Mouse (Mus musculus) megakaryocyte-erythroid progenitor cell, adult 5-6 weeks (primary cell): ENCODE data around the gene C1galt1c1. TPM values are rescaled to one million over a fixed set of nuclear protein-coding genes. Genes with fewer than 3 reads are reported as not detected.

ENCODE experiments used
- ATAC-seq: replicated peaks from 2 replicates; pipeline ENCODE4 v1.8.0; 2016; ENCODE audit warnings: mild to moderate bottlenecking, inconsistent platforms; ENCODE audit not compliant: severe bottlenecking, poor library complexity, low FRiP score, low TSS enrichment
- total RNA-seq, 2 experiments: library from RNA; stranded (forward) in 1 of 2; stranded (reverse) in 1 of 2; fragments of 200-1000, 215-1000 nt in 1 of 2; fragments of >200 nt in 1 of 2; fragmentation: Nextera tagmentation in 1 of 2; gene quantifications; 2 replicates each; pipeline ENCODE4 v1.2.3; 2014 to 2017

Gene C1galt1c1
- total RNA-seq (2014; fragmentation: Nextera tagmentation) = 6.7 and 15.0 TPM in 2 replicates
- 26.8 and 32.2 TPM in 2 replicates for total RNA-seq (2017)

- ATAC-seq = peak; percentile 99
These were observed at the start of gene C1galt1c1 for GRCm38 (mm10) chrX:38634801-38635637. Gene C1galt1c1 (minus strand): TSS chrX:38635087.

- ATAC-seq = no peak
These were observed 47.1 kb upstream of the C1galt1c1 start for GRCm38 (mm10) chrX:38681972-38682371.

GRCm38 (mm10) chrX:38669111-38669903 lies 34.4 kb upstream of the C1galt1c1 start:
- no peak for ATAC-seq

- ATAC-seq = no peak
These were observed 21.5 kb upstream of the C1galt1c1 start for GRCm38 (mm10) chrX:38656206-38656883.

GRCm38 (mm10) chrX:38654681-38655080 lies 19.8 kb upstream of the C1galt1c1 start:
- ATAC-seq = no peak

GRCm38 (mm10) chrX:38653181-38653580 lies 18.3 kb upstream of the C1galt1c1 start:
- ATAC-seq = no peak

GRCm38 (mm10) chrX:38651167-38651566 lies 16.3 kb upstream of the C1galt1c1 start:
- ATAC-seq = no peak

GRCm38 (mm10) chrX:38650404-38651039 lies 15.6 kb upstream of the C1galt1c1 start:
- ATAC-seq = no peak

GRCm38 (mm10) chrX:38642183-38642582 lies 7.3 kb upstream of the C1galt1c1 start:
- no peak for ATAC-seq

GRCm38 (mm10) chrX:38641435-38641834 lies 6.5 kb upstream of the C1galt1c1 start:
- no peak for ATAC-seq

- ATAC-seq = 0 out of 2 replicates have a peak, but pooled peaks have one; percentile 9
These were observed 698 bp upstream of the C1galt1c1 start for GRCm38 (mm10) chrX:38635638-38635931.

- peak; percentile 76; the same call in 1 of the 2 replicates for ATAC-seq
These were observed 33.9 kb downstream of the C1galt1c1 start for GRCm38 (mm10) chrX:38600995-38601369.

GRCm38 (mm10) chrX:38600177-38600994 lies 34.5 kb downstream of the C1galt1c1 start, which contains the start of gene Mcts1:
Gene Mcts1 (plus strand): TSS chrX:38600578.
- ATAC-seq = peak; percentile 100

- ATAC-seq = peak; percentile 87
These were observed 41.6 kb downstream of the C1galt1c1 start for GRCm38 (mm10) chrX:38593180-38593889.

GRCm38 (mm10) chrX:38591749-38592148 lies 43.1 kb downstream of the C1galt1c1 start:
- ATAC-seq = peak; percentile 61

- peak; percentile 57; the same call in 1 of the 2 replicates for ATAC-seq
These were observed 45.1 kb downstream of the C1galt1c1 start for GRCm38 (mm10) chrX:38589827-38590226.

- ATAC-seq = peak; percentile 75
These were observed 51.6 kb downstream of the C1galt1c1 start for GRCm38 (mm10) chrX:38583261-38583660.

- no peak for ATAC-seq
These were observed 53.7 kb downstream of the C1galt1c1 start for GRCm38 (mm10) chrX:38581140-38581539.
